Mouse (Mus musculus): Measurements from ENCODE around the gene Trim69.

- TF ChIP-seq CTCF (IDR thresholded peaks at IDR 0.05; ENCODE audit: low read depth) (no peak), EP300 (IDR thresholded peaks at IDR 0.05; ENCODE audit: low read depth) (no peak)
These were observed 17.4 kb upstream of the Trim69 start for GRCm38 (mm10) chr2:122143111-122143510.
